Mouse (Mus musculus): Measurements from ENCODE around the gene Plekha7. TPM values are rescaled to one million over a fixed set of nuclear protein-coding genes. Genes with fewer than 3 reads are reported as not detected.

Plekha7 gene
- polyA plus RNA-seq, 1 experiment from 2014 or later = 7.3 TPM

DNA sequence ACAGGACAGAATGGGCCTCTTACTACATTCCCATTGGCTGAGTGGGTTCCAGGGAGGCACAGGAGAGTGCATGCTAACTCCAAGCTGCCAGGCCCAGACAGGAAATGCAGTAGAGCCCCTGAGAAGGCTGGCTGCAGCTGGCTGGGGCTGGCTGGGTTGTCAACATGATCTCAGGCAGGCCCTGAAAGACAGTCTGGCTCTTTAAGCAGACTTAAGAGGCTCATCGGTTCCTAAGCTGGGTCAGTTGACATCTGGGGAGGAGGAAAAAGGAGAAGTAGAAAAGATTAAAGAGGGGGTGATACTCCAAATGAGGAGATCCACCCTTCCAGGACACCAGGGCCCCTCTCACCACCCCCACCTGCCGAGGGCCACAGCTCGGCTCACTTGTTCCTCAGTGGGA is 13.2 kb downstream of the Plekha7 start:
- Histone ChIP-seq H3K9ac (no peak overlapping the region), H3K36me3 (replicated peaks; ENCODE audit: control insufficient read depth, insufficient read depth) (no peaks in the 10 kb centered on the region), H3K9me3 (ENCODE audit: control insufficient read depth, low read length) (no peaks in the 10 kb centered on the region), H3K4me3 (replicated peaks; ENCODE audit: low read length) (no peak overlapping the region), H3K4me2 (replicated peaks) (no peak overlapping the region), H3K27ac (no peak overlapping the region), H3K4me1 (replicated peaks; ENCODE audit: control insufficient read depth, insufficient read depth, low read length) (0 out of 2 replicates have a peak, but pooled peaks cover 2% of the 10 kb centered on the region), H3K27me3 (ENCODE audit: control insufficient read depth, insufficient read depth, low read length) (no peaks in the 10 kb centered on the region)
- DNase-seq (ENCODE audit: low spot score) (no peak), ATAC-seq (ENCODE audit: low FRiP score) (no peak)
- 75% methylated on average over 3 of the region's 3 CpGs for WGBS

DNA sequence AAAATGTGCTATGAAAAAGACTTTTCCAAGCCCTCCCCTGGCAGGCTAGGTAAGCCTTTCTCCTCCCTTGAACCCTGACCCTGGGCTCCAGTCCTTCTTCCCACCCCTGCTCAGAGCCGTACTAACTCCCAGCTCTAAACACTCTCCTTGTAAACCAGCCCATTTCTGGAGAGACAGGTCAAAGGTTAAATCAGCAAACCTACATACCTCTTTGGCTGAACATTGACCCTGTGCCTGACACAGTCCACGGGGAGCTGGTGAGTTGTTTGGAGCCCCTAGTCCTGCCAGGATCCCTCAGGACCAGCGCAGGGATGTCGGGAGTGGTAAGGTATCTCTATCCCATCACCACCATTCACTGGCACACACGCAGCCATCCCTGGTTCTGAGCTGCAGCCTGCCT is 15.8 kb downstream of the Plekha7 start:
- Histone ChIP-seq H3K27ac (no peak overlapping the region), H3K36me3 (replicated peaks; ENCODE audit: control insufficient read depth, insufficient read depth) (no peaks in the 10 kb centered on the region), H3K9ac (no peak overlapping the region), H3K4me3 (replicated peaks; ENCODE audit: low read length) (no peak overlapping the region), H3K9me3 (ENCODE audit: control insufficient read depth, low read length) (no peaks in the 10 kb centered on the region), H3K27me3 (ENCODE audit: control insufficient read depth, insufficient read depth, low read length) (no peaks in the 10 kb centered on the region), H3K4me1 (replicated peaks; ENCODE audit: control insufficient read depth, insufficient read depth, low read length) (no peaks in the 10 kb centered on the region), H3K4me2 (replicated peaks) (no peak overlapping the region)
- ATAC-seq (ENCODE audit: low FRiP score) (no peak), DNase-seq (ENCODE audit: low spot score) (no peak)
- WGBS = 47% methylated on average over 5 of the region's 5 CpGs

DNA sequence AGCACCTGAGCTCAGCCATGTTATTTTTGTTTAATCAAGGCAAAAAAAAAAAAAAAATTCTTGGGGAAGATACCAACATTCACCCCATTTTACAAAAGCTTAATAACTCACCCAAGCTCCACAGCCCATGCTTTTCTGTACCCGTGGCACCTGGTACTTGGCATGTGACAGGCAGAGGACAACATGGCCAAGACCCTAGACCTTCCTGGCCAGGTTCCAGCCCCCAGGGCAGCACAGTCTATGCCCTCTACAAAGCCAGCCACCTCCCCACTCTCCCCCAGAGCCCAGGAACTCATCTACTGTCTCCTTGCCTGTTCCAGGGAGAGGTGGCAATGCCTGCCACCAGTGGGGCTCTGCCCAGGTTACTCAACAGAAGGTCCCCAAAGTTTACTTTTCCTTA is 17.6 kb downstream of the Plekha7 start:
- ATAC-seq (ENCODE audit: low FRiP score) (no peak), DNase-seq (ENCODE audit: low spot score) (no peak)
- Histone ChIP-seq H3K4me1 (replicated peaks; ENCODE audit: control insufficient read depth, insufficient read depth, low read length) (no peaks in the 10 kb centered on the region), H3K36me3 (replicated peaks; ENCODE audit: control insufficient read depth, insufficient read depth) (no peaks in the 10 kb centered on the region), H3K27ac (no peak overlapping the region), H3K27me3 (ENCODE audit: control insufficient read depth, insufficient read depth, low read length) (no peaks in the 10 kb centered on the region), H3K9ac (no peak overlapping the region), H3K4me3 (replicated peaks; ENCODE audit: low read length) (no peak overlapping the region), H3K9me3 (ENCODE audit: control insufficient read depth, low read length) (no peaks in the 10 kb centered on the region), H3K4me2 (replicated peaks) (no peak overlapping the region)
- WGBS = 93% methylated on average over 1 of the region's 1 CpGs

DNA sequence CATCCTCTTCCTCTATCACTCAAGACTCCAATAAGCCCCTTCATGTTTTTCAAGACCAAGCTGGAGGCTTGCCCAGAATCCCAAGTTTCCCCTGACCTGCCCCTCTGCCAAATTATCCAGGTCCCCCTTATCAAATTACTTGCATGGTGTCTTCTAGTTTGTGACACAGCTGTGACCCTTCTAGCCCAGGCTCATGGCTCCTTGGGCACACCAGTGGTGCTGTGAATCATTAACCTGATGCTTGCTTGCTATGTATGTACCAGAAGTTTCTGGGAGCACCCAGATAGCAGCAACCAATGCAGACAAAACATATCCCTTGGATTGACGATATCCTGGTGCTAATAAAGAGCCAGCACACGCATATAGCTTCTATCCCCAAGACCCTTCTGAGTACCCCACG is 19.2 kb downstream of the Plekha7 start:
- no peak for DNase-seq (ENCODE audit: low spot score)
- H3K4me1 ChIP-seq (replicated peaks; ENCODE audit: control insufficient read depth, insufficient read depth, low read length) = no peaks in the 10 kb centered on the region
- H3K27me3 ChIP-seq (ENCODE audit: control insufficient read depth, insufficient read depth, low read length) = no peaks in the 10 kb centered on the region
- no peaks in the 10 kb centered on the region for H3K9me3 ChIP-seq (ENCODE audit: control insufficient read depth, low read length)
- WGBS = 98% methylated on average over 3 of the region's 3 CpGs
- no peak overlapping the region for H3K9ac ChIP-seq
- H3K27ac ChIP-seq = no peak overlapping the region
- no peak overlapping the region for H3K4me2 ChIP-seq (replicated peaks)
- ATAC-seq (ENCODE audit: low FRiP score) = no peak
- no peaks in the 10 kb centered on the region for H3K36me3 ChIP-seq (replicated peaks; ENCODE audit: control insufficient read depth, insufficient read depth)
- H3K4me3 ChIP-seq (replicated peaks; ENCODE audit: low read length) = no peak overlapping the region

DNA sequence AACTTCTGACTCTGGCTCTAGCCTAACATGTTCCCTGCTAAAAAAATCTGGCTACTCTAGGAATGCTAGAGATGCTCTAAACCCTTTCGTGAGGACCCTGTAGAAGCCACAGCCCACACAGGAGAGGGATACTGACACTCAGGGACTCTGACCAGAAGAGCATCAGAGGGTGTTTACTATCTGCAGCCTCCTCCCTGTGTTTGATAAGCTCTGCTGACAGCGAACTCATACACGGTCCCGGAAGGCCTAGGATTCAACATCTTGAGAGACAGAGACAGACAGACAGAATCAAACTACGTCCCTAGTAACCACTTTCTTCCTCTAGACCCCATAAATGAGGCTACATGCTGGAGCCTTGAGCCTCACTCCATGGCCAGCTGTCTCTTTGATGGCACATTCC is 20.2 kb downstream of the Plekha7 start:
- WGBS = 83% methylated on average over 5 of the region's 5 CpGs
- H3K36me3 ChIP-seq (replicated peaks; ENCODE audit: control insufficient read depth, insufficient read depth) = no peaks in the 10 kb centered on the region
- ATAC-seq (ENCODE audit: low FRiP score) (no peak), DNase-seq (ENCODE audit: low spot score) (no peak)
- no peak overlapping the region for H3K27ac ChIP-seq
- no peak overlapping the region for H3K9ac ChIP-seq
- H3K4me1 ChIP-seq (replicated peaks; ENCODE audit: control insufficient read depth, insufficient read depth, low read length) = 0 out of 2 replicates have a peak, but pooled peaks cover 3% of the 10 kb centered on the region
- H3K9me3 ChIP-seq (ENCODE audit: control insufficient read depth, low read length) = no peaks in the 10 kb centered on the region
- H3K4me2 ChIP-seq (replicated peaks) = no peak overlapping the region
- no peaks in the 10 kb centered on the region for H3K27me3 ChIP-seq (ENCODE audit: control insufficient read depth, insufficient read depth, low read length)
- H3K4me3 ChIP-seq (replicated peaks; ENCODE audit: low read length) = no peak overlapping the region

DNA sequence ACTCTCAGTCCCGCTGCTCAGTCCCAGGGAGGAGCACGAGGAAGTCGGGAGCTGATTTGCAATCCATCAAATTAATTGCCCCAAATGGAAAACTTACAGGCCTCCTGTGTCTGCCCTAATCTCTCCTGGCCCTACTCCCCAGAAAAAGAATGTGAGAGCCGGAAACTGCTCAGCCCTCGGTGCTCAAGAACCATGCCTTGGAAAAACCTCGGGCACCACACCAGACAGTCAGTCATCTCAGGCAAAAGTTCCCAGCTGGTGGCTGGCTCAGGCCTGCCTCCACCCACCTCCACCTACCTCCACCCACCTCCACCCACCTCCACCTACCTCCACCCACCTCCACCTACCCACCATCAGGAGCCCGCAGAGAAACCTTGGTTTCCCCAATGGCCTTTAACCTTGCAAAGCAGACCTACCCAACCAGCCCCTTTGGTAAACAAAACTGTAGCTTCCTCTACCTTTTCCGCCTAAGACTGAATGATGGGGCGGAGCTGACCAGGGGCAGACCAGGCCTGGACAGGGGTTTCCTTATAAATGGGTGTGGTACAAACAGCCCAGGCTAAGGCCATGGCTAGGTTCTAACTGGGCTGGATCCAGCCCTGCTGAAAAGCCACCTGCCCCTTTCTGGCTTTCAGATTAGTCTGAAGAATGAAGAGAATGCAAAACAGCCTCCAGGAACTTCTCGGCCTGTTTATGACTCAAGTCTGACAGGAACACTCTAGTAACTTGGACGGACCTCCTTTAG is 21.4 kb downstream of the Plekha7 start:
- Histone ChIP-seq H3K9me3 (ENCODE audit: control insufficient read depth, low read length) (no peaks in the 10 kb centered on the region), H3K4me1 (replicated peaks; ENCODE audit: control insufficient read depth, insufficient read depth, low read length) (peaks cover 5% of the 10 kb centered on the region; the same call in 1 of the 2 replicates), H3K27me3 (ENCODE audit: control insufficient read depth, insufficient read depth, low read length) (no peaks in the 10 kb centered on the region), H3K36me3 (replicated peaks; ENCODE audit: control insufficient read depth, insufficient read depth) (no peaks in the 10 kb centered on the region), H3K4me3 (replicated peaks; ENCODE audit: low read length) (no peak overlapping the region), H3K4me2 (replicated peaks) (no peak overlapping the region), H3K9ac (no peak overlapping the region), H3K27ac (no peak overlapping the region)
- WGBS = 52% methylated on average over 11 of the region's 11 CpGs
- DNase-seq (ENCODE audit: low spot score) (no peak), ATAC-seq (ENCODE audit: low FRiP score) (no peak)

DNA sequence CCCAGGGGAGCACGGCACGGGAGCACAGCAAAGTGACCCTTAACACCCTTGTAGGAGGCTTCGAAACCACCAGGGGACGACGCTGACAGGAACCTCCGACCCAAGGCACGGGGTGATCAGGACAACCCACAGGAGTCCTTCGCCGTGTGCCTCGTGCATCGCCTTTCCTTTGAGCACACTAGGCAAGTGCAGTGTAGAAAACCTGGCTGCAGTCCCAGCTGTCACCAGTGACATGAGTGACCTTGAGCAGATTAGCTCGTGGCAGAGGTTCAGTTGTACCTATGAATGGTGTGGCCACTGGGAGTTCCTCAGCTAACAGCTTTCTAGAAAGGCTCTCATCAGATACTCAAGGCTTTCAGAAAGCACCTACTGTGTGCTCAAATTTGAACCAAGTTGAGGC is 22.0 kb downstream of the Plekha7 start:
- Histone ChIP-seq H3K27ac (no peak overlapping the region), H3K4me1 (replicated peaks; ENCODE audit: control insufficient read depth, insufficient read depth, low read length) (peaks cover 5% of the 10 kb centered on the region; the same call in 1 of the 2 replicates), H3K27me3 (ENCODE audit: control insufficient read depth, insufficient read depth, low read length) (no peaks in the 10 kb centered on the region), H3K9ac (no peak overlapping the region), H3K9me3 (ENCODE audit: control insufficient read depth, low read length) (no peaks in the 10 kb centered on the region), H3K4me3 (replicated peaks; ENCODE audit: low read length) (no peak overlapping the region), H3K4me2 (replicated peaks) (no peak overlapping the region), H3K36me3 (replicated peaks; ENCODE audit: control insufficient read depth, insufficient read depth) (no peaks in the 10 kb centered on the region)
- no peak for DNase-seq (ENCODE audit: low spot score)
- WGBS = 63% methylated on average over 12 of the region's 12 CpGs
- no peak for ATAC-seq (ENCODE audit: low FRiP score)

DNA sequence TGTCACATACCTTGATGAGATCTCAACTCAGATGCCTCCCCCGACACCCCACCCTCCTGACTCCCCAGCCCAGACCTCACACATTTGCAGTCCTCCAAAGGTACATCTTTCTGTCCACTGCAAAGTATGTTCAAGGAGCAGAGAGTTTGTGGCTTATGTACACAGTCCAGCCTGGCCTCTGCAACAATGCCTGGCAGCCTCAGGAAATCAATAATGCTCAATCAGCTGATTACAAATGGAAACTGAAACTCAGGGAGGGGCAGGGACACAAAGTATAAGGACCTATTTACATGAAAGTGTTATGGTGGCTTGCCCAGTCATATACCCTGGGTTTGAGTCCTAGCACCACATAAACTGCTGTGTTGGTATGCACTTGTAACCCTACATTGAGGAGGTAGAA is 23.0 kb downstream of the Plekha7 start:
- WGBS = 90% methylated on average over 1 of the region's 1 CpGs
- ATAC-seq (ENCODE audit: low FRiP score) (no peak), DNase-seq (ENCODE audit: low spot score) (no peak)
- Histone ChIP-seq H3K27ac (no peak overlapping the region), H3K9me3 (ENCODE audit: control insufficient read depth, low read length) (no peaks in the 10 kb centered on the region), H3K4me3 (replicated peaks; ENCODE audit: low read length) (no peak overlapping the region), H3K9ac (no peak overlapping the region), H3K27me3 (ENCODE audit: control insufficient read depth, insufficient read depth, low read length) (no peaks in the 10 kb centered on the region), H3K4me2 (replicated peaks) (no peak overlapping the region), H3K4me1 (replicated peaks; ENCODE audit: control insufficient read depth, insufficient read depth, low read length) (peaks cover 11% of the 10 kb centered on the region; the same call in 1 of the 2 replicates), H3K36me3 (replicated peaks; ENCODE audit: control insufficient read depth, insufficient read depth) (no peaks in the 10 kb centered on the region)

DNA sequence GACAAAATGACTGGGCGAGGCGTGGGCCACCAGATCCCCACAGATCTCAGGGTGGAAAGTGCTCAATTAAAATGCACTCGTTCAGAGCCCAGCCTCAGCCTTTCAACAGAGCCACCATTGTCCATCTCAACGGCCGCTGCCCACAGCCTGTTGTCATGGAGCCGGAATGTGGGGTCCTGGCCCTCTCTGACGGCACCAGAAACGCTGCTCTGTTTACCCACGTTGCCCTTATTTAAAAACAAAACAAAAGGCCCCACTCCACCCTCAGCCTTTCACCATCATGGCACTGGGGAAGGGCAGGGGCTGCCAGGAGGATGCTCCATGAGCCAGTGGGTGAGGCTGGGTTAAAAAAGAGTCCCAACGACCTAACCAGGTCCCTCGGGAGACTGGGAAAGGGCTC is 25.4 kb downstream of the Plekha7 start:
- peak; percentile 44 for DNase-seq (ENCODE audit: low spot score)
- no peak overlapping the region for H3K4me3 ChIP-seq (replicated peaks; ENCODE audit: low read length)
- no peaks in the 10 kb centered on the region for H3K27me3 ChIP-seq (ENCODE audit: control insufficient read depth, insufficient read depth, low read length)
- no peaks in the 10 kb centered on the region for H3K36me3 ChIP-seq (replicated peaks; ENCODE audit: control insufficient read depth, insufficient read depth)
- ATAC-seq (ENCODE audit: low FRiP score) = peak; percentile 82
- H3K9ac ChIP-seq = no peak overlapping the region
- H3K4me1 ChIP-seq (replicated peaks; ENCODE audit: control insufficient read depth, insufficient read depth, low read length) = peaks cover 11% of the 10 kb centered on the region; the same call in 1 of the 2 replicates
- no peaks in the 10 kb centered on the region for H3K9me3 ChIP-seq (ENCODE audit: control insufficient read depth, low read length)
- peak overlapping the region; percentile 54 for H3K27ac ChIP-seq
- WGBS = 6% methylated on average over 11 of the region's 11 CpGs
- no peak overlapping the region for H3K4me2 ChIP-seq (replicated peaks)

DNA sequence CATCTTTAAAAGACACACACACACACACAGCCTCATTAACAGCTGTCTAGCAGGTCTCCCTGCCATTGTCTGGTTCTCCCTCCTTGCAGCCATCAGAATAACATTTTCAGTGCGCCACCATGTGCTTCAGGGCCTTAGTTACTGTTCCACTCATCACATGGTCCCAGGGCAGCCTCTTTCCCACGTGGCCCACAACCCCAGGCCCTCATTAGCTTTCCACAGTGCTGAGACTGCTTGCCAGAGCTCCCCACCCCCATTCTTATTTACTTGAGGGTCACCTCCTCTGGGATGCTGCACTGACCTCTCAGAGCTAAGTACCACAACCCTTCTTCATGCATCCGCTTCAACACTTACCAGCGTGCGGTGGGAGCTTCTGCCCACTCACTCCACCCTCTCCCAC is 28.1 kb downstream of the Plekha7 start:
- Histone ChIP-seq H3K27ac (no peak overlapping the region), H3K9ac (no peak overlapping the region), H3K36me3 (replicated peaks; ENCODE audit: control insufficient read depth, insufficient read depth) (no peaks in the 10 kb centered on the region), H3K4me3 (replicated peaks; ENCODE audit: low read length) (no peak overlapping the region), H3K4me2 (replicated peaks) (no peak overlapping the region), H3K4me1 (replicated peaks; ENCODE audit: control insufficient read depth, insufficient read depth, low read length) (peaks cover 11% of the 10 kb centered on the region; the same call in 1 of the 2 replicates), H3K9me3 (ENCODE audit: control insufficient read depth, low read length) (no peaks in the 10 kb centered on the region), H3K27me3 (ENCODE audit: control insufficient read depth, insufficient read depth, low read length) (no peaks in the 10 kb centered on the region)
- no peak for DNase-seq (ENCODE audit: low spot score)
- WGBS = 31% methylated on average over 5 of the region's 5 CpGs
- ATAC-seq (ENCODE audit: low FRiP score) = no peak
